Mouse (Mus musculus) heart, postnatal 14 days (tissue): ENCODE measurements around the gene Mmd2. TPM values are rescaled to one million over a fixed set of nuclear protein-coding genes. Genes with fewer than 3 reads are reported as not detected.

Experiments
- DNase-seq, 2 experiments: peaks; one replicate each; pipeline ENCODE4 v3.0.0; 2021 to 2022
- intact Hi-C: fragments of 180-260 bp; cut with DNase I; formaldehyde crosslinking; loops from one replicate; pipeline ENCODE4 v1.15.1; 2025
- total RNA-seq, 2 experiments: library from RNA; stranded (reverse); gene quantifications; 2 replicates each; pipeline ENCODE4 v1.2.3; 2021

Gene Mmd2
- total RNA-seq, 2 experiments from 2014 or later: 0.41 TPM; not detected in 1

DNA sequence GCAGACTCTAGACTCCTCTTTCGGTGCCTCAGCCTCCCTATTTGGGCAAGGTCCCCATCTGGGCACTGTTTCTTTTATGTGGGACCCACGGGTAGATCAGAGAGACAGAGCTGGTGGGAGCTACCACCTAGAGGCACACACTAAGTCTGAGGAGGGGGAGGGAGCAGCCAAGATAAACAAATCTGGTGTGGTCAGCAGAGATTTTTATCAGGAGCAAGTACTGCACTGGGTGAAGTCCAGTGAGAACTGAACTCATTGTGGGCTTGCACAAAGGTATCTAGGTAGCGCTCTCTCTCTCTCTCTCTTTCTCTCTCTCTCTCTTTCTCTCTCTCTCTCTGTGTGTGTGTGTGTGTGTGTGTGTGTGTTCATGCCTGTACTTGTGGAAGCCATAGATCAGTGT is 5.9 kb upstream of the Mmd2 start:
- intact Hi-C loops: no loop called here
- DNase-seq: no peak

DNA sequence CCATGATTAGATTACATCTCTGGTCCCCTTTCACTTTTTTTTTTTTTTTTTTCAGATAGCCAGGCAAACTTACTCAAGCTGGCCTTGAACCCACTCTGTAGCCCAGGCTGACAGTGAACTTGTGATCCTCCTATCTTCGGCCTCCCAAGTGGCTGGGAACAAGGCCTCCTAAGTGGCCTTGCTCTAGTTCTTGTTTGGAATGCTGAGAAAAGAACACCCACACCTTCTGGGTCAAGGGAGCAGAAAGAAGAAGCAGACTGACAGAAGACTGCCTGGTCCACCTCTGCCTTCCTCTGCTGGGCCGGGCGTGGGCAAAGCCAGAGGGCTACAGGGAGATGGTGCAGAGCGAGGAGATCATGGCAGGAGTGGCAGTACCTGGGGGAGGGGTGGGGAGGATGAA is 1.8 kb upstream of the Mmd2 start:
- intact Hi-C loops: no loop called here
- DNase-seq: no peak

DNA sequence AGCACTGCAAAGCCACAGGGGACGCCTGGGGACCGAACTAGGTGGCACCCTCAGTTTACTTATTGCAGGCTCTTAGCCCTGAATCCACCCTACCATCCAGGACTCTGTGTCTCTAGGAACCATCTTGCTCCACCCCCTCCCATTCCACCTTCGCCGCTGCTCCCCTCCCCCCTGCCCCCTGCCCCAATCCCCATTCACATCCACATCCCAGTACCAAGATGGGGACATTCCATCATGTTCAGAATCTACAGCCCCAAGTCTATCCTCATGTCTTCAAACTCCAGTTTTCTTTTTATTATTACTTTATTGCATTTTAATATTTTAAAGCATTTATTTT is 357 bp upstream of the Mmd2 start:
- DNase-seq: no peak
- intact Hi-C loops: no loop called here

DNA sequence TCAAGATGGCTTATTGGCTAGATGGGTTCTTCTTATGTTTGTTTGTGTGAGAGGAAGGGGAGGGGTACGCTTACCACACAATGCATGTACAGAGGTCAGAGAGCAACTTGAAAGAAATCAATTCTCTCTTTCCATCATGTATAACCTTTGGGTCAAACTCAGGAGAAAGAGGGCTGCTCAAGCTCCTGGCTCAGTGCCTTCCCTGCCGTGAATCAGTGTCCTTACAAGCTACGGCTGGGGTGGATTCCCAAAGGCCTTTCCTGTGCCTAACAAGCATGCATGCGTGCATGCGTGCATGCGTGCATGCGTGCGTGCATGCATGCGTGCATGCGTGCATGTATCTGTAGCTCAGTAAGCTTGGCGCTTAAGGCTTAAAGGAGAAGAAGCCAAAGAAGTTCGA is 3.3 kb downstream of the Mmd2 start:
- no peak for DNase-seq
- intact Hi-C loops: no loop called here

DNA sequence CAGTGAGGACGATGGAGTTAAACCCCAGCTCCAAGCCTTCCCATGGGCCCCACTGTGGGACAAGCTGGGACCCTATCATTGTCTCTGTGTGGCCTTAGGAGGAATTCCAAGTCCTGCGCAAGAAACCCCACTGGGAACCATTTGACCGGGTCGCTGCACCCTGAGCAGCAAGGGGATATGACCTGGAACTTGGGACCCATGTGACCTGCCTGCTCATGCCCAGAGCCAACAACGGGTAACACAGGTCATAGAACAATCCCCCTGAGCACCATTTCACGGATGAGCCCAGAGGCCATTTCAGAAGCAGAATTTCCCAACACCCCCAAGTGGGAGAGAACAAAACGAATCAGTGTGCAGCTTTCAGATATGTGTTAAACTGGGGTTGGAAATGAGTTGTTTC is 4.2 kb downstream of the Mmd2 start:
- intact Hi-C loops: no loop called here
- DNase-seq: no peak

DNA sequence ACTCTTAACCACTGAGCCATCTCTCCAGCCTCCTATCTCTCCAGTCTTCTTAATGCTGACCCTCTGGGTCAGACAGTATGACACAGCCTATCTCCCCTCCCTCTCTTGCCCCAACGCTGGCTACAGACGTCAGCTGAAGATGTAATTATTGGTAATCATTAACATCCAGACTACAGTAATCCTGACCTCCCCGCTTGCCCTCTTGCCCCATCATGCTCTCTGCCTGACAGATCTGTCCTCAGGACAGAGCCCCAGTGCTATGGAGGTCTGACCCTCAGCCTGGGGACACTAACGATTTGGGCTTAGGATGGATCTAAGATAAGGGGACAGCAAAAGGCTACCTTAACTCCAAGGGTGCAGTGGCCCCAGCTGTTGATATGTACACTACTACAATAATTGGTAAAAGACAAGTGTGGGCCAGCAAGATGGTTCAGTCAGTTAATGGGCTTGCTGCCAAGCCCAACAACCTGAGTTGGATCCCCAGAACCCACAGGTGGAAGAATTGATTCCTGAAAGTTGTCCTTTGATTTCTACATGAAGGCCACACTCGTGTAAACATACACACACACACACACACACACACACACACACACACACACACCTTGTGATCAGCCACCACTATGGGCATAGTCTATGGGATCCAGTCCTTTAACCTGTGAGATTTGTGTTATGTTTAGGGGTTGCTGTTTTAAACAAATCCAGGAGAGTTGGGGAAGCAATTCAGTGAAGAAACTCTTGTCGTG is 10.8 kb downstream of the Mmd2 start:
- no peak for DNase-seq
- intact Hi-C loops: loop anchor here (1.0 kb wide), 1 partner anchor 38 kb away; no protein-coding TSS in a partner anchor

DNA sequence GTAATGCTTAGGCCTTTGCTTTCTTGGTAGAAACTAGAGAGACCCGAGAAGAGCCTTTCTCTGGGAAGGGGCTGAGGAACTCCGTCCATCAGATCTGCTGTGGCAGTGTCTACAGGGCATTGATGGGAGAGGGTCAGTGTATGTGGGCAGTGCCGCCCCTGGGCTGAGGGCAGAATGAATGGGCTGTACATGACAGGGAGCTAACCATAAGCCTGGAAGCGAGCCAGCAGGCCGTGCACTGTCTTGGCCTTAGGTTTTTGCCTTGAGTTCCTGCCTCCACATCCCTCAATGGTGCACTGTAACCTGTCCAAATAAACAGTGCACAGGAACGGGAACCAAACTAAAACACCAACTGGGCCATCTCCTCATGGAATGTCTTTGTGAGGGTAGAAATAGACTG is 11.9 kb downstream of the Mmd2 start:
- intact Hi-C loops: no loop called here
- DNase-seq: no peak

DNA sequence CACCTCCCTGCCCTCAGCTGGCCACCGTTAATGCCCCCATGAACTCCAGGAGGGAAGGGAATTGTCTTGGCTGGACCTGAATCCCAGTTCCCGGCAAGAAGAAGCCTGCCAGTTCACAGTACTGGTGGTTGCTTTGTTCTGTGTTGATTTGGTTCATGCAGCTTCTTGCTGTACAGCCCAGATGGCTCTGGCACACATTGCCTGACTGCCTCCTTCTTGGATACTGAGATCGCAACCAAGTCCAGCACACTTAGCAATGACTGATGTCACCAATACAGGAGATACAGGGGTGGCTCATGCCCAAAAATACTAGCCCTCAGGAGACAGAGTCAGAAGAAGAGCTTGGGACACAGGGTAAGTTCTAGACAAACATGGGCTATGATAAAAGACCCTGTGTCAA is 12.9 kb downstream of the Mmd2 start:
- intact Hi-C loops: no loop called here
- DNase-seq: no peak

DNA sequence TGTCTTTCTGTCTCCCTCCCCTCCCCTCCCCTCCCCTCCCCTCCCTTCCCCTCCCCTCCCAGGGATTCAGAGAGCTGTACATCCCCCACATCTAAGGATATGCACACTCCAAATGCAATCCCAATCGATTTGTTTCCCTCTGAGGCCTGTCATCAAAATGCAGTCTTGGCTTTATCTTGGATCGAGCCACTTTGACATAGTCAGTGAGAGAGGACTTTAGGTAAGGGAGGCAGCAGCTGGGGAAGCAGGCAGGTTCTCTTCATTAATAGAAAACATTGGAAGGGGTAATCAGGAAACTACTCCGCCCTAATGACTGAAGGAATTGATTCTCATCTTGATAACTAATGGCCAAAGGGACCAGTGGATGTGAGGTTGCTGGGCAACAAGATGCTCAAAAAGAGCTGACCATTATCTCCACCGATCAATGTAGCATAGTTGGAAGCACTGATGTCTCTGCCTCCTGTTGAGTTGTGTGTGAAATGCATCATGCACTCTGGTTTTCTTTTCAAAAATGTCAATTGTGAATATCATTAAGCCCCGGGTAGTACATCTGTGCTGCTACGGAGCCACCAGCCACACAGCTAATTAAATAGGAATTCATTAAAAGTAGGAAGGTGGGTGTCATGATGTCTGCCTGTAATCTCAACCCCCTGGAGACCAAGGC is 17.5 kb downstream of the Mmd2 start:
- intact Hi-C loops: no loop called here
- DNase-seq: no peak

DNA sequence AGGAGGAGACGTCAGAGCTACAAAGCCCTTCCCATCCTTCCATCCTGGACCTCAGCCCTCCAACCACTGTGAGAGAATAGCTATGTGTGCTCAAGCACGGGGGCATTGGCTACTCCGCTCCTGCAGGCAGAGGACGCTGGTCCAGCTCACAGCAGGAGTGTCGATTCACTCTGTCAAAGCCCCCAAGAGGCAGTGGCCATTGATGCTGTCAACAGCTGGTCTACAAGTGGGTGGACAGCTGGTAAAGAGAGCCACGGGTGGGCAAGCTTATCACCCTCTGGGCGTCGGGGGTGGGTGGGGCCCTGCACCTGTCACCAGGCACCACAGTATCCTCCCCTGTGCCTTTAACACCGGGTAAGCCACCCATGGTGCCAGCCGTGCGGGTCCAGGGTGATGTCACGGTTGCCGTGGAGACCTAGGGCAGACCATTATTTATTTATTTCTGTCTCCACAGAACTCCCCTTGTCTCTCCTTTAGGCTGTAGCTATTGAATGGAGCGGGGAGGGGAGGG is 24.9 kb downstream of the Mmd2 start:
- intact Hi-C loops: loop anchor here (5.0 kb wide), 1 partner anchor 39 kb away; no protein-coding TSS in a partner anchor
- DNase-seq: no peak

DNA sequence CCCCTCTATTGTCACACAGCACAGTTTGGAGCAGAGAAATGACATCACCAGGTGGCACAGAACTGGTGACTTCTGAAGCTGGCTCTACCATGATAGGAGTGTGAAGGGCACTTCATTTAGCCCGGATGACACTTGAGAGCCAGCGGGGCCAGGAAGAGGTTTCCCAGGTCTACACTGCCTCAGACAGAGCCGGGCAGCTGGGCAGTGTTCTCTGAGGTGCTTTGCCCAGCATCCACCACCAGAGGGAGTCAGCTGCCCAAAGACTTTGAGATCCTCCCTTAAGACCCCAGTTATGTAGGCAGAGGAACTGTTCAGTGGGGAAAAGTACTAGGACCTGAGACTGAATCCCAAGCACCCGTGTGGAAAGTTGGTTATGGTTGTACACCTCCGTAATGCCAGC is 27.1 kb downstream of the Mmd2 start:
- intact Hi-C loops: loop anchor here (1.0 to 5.0 kb wide), 2 partner anchors 41 to 137 kb away; no protein-coding TSS in a partner anchor
- DNase-seq: peak; percentile 40 to 61

DNA sequence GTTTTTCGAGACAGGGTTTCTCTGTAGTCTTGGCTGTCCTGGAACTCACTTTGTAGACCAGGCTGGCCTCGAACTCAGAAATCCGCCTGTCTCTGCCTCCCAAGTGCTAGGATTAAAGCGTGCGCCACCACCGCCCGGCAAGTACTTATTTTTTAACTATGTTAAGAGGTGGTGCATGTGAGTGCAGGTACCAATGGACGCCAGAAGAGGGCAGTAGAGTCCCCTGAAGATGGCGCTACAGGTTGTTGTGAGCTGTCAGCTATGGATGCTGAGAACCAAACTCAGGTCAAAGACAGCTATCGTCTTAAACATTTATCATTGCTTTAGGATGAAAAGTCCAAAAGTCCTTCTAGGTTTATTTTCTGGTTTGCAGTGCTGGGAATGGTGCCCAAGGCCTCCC is 30.4 kb downstream of the Mmd2 start:
- intact Hi-C loops: no loop called here
- no peak for DNase-seq

DNA sequence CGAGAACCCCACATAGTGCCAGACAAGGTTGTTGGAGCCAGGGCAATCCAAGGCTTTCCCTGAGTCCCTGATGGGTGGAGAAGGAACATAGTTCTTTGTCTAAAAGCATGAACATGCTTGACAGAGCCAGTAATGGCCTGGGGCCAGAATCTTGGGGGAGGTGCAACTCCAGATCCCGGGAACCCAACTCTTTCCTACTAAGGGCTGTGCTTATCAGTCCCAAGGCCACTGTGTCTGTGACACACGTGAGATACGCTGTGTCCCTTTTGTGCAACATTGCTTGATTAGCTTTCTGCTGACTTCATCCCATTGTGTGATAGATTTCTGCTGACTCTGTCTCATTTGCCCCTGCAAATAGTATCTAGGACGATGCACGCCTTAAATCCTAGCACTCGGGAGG is 31.8 kb downstream of the Mmd2 start:
- intact Hi-C loops: no loop called here
- peak in 1 of 2 experiments; percentile 21 for DNase-seq

DNA sequence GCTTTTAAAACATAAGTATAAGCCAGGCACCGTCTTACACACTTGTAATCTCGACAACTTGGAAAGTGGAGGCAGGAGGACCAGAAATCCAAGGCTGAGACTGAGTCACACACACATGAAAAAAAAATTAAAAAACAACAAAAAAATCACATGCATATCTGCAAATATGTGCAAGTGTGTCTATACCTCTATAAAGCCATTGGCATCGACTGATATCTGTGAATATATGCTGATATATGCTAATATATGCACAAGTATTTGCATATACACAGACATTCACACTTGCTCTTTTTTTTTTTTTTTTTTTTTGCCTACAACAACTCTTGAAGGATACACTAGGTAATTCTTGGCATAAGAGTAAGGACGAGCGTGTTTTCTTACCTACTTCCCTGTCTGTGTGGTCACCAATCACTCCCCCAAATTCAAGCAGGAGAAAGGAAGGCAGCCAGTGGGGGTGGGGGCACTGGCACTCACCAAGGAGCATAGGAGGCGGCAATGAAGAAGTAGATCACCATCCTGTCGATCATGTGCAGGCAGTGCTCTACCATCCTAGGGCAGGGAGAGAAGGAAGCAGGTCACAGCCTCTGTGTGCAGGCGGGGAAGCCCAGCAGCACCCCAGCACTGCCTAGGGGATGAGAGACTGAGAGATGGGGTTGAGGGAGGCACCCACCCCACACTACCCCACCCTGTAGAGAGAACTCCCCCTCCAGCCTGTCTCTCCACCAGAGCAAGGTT is 34.1 kb downstream of the Mmd2 start:
- DNase-seq: no peak
- intact Hi-C loops: no loop called here

DNA sequence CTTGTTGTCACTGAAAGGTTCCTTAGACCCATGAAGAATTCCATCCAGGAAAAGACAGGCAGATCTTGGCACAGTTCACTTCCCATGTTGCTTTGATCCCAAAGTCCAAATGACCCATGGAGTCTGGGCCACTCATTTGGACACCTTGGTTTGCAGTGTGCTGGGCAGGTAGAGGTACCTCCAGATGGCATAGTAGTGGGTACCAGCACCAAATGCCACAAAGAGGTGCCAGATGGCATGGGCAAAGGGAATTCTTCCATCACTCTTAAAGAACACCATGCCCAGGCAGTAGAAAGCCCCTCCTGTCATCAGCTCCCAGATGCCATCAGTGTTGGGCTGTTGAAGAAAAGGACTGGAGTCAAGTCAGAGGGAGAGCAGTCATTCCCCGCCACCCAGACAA is 44.0 kb downstream of the Mmd2 start:
- intact Hi-C loops: no loop called here

DNA sequence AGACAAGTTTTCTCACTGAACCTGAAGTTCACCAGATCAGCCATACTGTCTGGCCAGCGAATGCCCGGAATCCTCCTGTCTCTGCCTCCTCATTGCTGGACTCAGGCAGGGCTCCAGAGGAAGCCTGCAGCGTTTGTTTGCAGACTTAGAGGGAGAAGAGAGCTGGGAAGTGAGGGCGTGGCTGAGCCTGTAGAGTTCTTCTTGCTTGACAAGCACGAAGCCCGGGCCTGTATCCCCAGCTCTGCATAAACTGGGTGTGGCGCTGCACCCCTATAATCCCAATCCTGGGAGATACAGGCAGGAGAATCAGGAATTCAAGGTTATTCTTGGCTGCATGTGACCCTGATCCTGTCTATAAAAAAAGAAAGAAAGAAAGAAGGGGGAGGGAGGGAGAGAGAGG is 48.3 kb downstream of the Mmd2 start:
- no peak for DNase-seq
- intact Hi-C loops: no loop called here

More for the DNA sequence above, 44.0 kb downstream of the Mmd2 start:
- no peak for DNase-seq

DNA sequence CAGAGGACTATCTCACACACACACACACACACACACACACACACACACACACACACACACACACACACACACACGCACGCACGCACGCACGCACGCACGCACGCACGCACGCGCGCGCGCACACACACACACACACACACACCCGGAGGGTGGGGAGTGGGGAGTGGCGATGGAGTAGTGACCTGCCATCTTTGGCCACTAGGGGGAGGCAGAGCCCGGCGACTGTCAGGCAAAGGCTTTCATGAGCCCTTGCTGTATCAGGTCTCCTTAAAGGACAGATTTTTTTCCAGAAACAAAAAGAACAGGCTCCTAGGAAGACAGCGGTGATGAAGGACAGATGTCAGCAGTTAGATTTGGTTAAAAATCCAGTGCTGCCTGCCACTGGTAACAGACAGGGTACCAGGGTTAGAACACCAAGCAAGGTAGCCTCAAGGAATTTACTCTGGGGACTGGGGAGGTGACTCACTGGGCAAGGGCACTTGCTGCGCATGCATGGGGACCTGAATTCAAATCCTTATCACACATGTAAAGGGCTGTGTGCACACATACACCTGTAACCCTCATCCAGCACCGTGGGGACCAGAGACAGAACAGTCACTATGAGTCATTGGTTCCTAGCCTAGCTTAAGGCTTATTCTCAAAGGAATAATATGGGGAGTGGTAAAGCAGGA is 51.1 kb downstream of the Mmd2 start:
- intact Hi-C loops: loop anchor here (5.0 kb wide), 2 partner anchors 65 to 160 kb away; no protein-coding TSS in a partner anchor

DNA sequence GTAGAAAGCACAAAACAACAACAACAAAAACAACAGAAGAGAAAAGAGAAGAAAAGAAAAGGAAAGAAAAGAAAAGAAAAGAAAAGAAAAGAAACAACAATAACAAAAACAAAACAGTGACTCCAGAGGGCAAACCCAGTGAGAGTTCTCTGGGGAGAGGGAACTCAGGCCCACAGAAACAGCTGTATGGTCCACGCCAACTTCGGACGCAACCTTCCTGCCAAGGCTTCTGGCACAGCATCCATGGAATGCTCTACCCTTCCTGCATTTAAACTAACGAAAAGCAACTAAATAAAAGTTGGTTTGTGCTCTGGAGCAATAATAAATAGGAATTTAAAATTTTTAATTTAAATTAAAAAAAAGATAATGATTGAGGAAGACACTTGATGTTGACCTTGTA is 51.9 kb downstream of the Mmd2 start:
- no peak for DNase-seq
- intact Hi-C loops: loop anchor here (5.0 kb wide), 2 partner anchors 66 to 161 kb away; no protein-coding TSS in a partner anchor

More for the DNA sequence above, 51.1 kb downstream of the Mmd2 start:
- peak; percentile 72 to 83 for DNase-seq

DNA sequence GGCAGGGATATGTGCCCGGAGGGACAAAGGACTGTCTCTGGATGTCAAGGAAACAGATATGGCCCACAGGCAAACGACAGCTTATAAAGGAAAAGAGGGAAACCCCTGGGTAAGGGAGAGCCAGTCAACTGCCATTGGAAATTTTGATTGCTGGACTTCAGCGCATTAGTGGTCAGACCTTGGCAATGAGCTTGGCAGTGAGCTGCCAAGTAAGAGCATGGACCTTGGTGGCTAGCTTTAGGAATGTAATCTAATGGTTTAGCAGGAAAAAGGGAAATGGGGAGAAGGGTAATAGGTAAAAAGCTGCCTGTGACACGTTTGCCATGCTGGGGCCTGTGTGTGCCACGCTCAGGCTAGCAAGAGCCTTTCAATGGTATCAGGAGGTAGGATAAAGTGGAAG is 52.7 kb downstream of the Mmd2 start:
- no peak for DNase-seq
- intact Hi-C loops: loop anchor here (5.0 kb wide), 2 partner anchors 66 to 161 kb away; no protein-coding TSS in a partner anchor
